Mouse (Mus musculus): ENCODE results near the gene Ifnar2.
"Not testable (repeated sequence)": the region's sequence is repeated elsewhere in the genome, so short reads cannot be mapped to it uniquely, and the experiment has no call there.

Ifnar2 gene

GRCm38 (mm10) chr16:91432720-91433328, 60.2 kb downstream of the Ifnar2 start:
- DNase-seq, result no peak

GRCm38 (mm10) chr16:91433329-91433933, 60.8 kb downstream of the Ifnar2 start:
- no peak for DNase-seq

GRCm38 (mm10) chr16:91434119-91434518, 61.5 kb downstream of the Ifnar2 start:
- no peak for DNase-seq

- no peak for DNase-seq
Measured at GRCm38 (mm10) chr16:91438081-91438480, 65.5 kb downstream of the Ifnar2 start.

- not testable (repeated sequence) for DNase-seq
Measured at GRCm38 (mm10) chr16:91438599-91438998, 66.0 kb downstream of the Ifnar2 start.

GRCm38 (mm10) chr16:91441366-91441765, 68.8 kb downstream of the Ifnar2 start:
- no peak for DNase-seq

GRCm38 (mm10) chr16:91441811-91442240, 69.2 kb downstream of the Ifnar2 start:
- DNase-seq, result no peak

GRCm38 (mm10) chr16:91442446-91442845, 69.9 kb downstream of the Ifnar2 start:
- DNase-seq, result no peak

- no peak for DNase-seq
Measured at GRCm38 (mm10) chr16:91443211-91443611, 70.6 kb downstream of the Ifnar2 start.

GRCm38 (mm10) chr16:91444847-91445246, 72.3 kb downstream of the Ifnar2 start:
- no peak for DNase-seq

- DNase-seq, result no peak
Measured at GRCm38 (mm10) chr16:91445566-91445965, 73.0 kb downstream of the Ifnar2 start.

GRCm38 (mm10) chr16:91446778-91447511, 74.4 kb downstream of the Ifnar2 start:
- DNase-seq, result no peak

- no peak for DNase-seq
Measured at GRCm38 (mm10) chr16:91447512-91447900, 74.9 kb downstream of the Ifnar2 start.

GRCm38 (mm10) chr16:91448088-91448487, 75.5 kb downstream of the Ifnar2 start:
- no peak for DNase-seq

GRCm38 (mm10) chr16:91448895-91449294, 76.3 kb downstream of the Ifnar2 start:
- no peak for DNase-seq

GRCm38 (mm10) chr16:91450137-91451064, 77.8 kb downstream of the Ifnar2 start:
- DNase-seq, result no peak

- DNase-seq, result no peak
Measured at GRCm38 (mm10) chr16:91451949-91452348, 79.4 kb downstream of the Ifnar2 start.

GRCm38 (mm10) chr16:91452363-91452896, 79.8 kb downstream of the Ifnar2 start:
- no peak for DNase-seq
